Mouse (Mus musculus): ENCODE data around the gene Krt86. TPM values are rescaled to one million over a fixed set of nuclear protein-coding genes. Genes with fewer than 3 reads are reported as not detected.

Krt86 gene
- polyA plus RNA-seq (2012; rRNA removed), result 0.09 and 0.12 TPM in 2 replicates

DNA sequence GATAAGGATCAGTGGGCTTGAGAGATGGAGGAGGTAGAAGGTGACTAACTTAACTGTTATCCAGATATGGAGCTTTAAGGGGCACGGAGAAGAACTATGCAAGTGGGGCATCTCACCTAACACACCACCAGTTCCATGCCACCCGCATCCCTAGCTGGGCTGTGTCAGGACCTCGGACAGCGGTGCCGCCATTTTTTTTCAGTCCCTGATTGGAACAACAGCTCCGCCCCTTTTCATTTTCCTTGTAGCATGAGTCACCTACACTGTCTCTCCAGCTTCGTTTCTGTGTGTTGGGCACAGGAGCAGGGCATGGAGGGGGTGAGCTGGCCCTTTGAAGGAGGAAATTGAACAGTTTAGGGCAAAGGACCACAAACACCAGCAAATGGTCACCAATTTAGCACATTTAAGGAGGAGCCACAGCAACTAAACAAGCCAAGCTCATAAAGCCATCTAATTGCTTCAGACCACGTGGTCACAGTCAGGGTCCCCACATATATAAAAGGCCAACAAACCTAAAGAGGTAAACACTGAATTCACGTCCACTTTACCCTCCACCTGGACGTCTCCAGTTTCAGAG is at the start of gene Krt86:
TSS of gene Krt86 (plus strand) at position 527 of the 577 bp plus-strand sequence.
- DNase-seq, result no peak
- TF ChIP-seq POLR2A (IDR thresholded peaks at IDR 0.05; ENCODE audit: borderline replicate concordance, extremely low read depth, low read depth, low read length), result no peak
- TF ChIP-seq CTCF (IDR thresholded peaks at IDR 0.05; ENCODE audit: insufficient read depth, low read length), result no peak
- 25% methylated on average over 10 of the region's 10 CpGs for WGBS
- Histone ChIP-seq H3K4me3 (replicated peaks; ENCODE audit: extremely low read depth, low read depth, low read length) (no peak within 1 kb of the TSS), H3K4me1 (ENCODE audit: control insufficient read depth, insufficient read depth, low read length) (no peaks in the 10 kb centered on the region)

GRCm38 (mm10) chr15:101424914-101425313 is 48.4 kb upstream of the Krt86 start:
- H3K4me1 ChIP-seq (ENCODE audit: control insufficient read depth, insufficient read depth, low read length), result no peaks in the 10 kb centered on the region
- TF ChIP-seq CTCF (IDR thresholded peaks at IDR 0.05; ENCODE audit: insufficient read depth, low read length) (no peak), POLR2A (IDR thresholded peaks at IDR 0.05; ENCODE audit: borderline replicate concordance, extremely low read depth, low read depth, low read length) (no peak)
- DNase-seq, result no peak
- WGBS, result 24% methylated on average over 5 of the region's 5 CpGs
- H3K4me3 ChIP-seq (replicated peaks; ENCODE audit: extremely low read depth, low read depth, low read length), result no peak overlapping the region

- DNase-seq, result no peak
- Histone ChIP-seq H3K4me1 (ENCODE audit: control insufficient read depth, insufficient read depth, low read length) (no peaks in the 10 kb centered on the region), H3K4me3 (replicated peaks; ENCODE audit: extremely low read depth, low read depth, low read length) (no peak overlapping the region)
- TF ChIP-seq CTCF (IDR thresholded peaks at IDR 0.05; ENCODE audit: insufficient read depth, low read length) (no peak), POLR2A (IDR thresholded peaks at IDR 0.05; ENCODE audit: borderline replicate concordance, extremely low read depth, low read depth, low read length) (no peak)
- 44% methylated on average over 7 of the region's 7 CpGs for WGBS
These were observed 36.7 kb upstream of the Krt86 start for GRCm38 (mm10) chr15:101436611-101437010.

- H3K4me1 ChIP-seq (ENCODE audit: control insufficient read depth, insufficient read depth, low read length), result no peaks in the 10 kb centered on the region
- 6% methylated on average over 34 of the region's 34 CpGs for WGBS
- TF ChIP-seq CTCF (IDR thresholded peaks at IDR 0.05; ENCODE audit: insufficient read depth, low read length), result no peak
- TF ChIP-seq POLR2A (IDR thresholded peaks at IDR 0.05; ENCODE audit: borderline replicate concordance, extremely low read depth, low read depth, low read length), result no peak
- DNase-seq, result no peak
- H3K4me3 ChIP-seq (replicated peaks; ENCODE audit: extremely low read depth, low read depth, low read length), result no peak within 1 kb of the TSS
These were observed 34.7 kb upstream of the Krt86 start, which contains the start of gene Krt87 for GRCm38 (mm10) chr15:101438555-101438954. Gene Krt87, minus strand, starts transcription at chr15:101438804.

- WGBS, result 72% methylated on average over 4 of the region's 4 CpGs
These were observed 32.4 kb upstream of the Krt86 start for GRCm38 (mm10) chr15:101440837-101441236.

DNA sequence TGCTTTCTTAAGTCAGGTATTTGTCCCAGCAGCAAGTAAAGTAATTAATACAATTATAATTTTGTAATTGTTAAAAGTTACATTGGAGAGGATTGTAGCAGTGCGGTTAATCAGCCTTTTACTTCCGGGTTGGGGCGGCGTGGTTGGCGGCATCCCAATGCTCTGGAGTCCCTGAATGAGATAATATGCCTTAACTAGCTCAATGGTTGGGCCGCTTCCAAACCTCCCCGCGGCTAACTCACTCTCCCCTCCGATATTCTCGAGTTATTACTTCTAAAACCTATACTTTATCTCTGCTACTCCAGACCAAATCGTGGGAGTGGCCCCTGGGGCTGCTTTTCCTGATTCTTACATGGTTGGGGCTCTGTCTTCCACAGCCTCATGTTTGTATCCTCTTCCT is 26.7 kb upstream of the Krt86 start:
- no peak for DNase-seq
- Histone ChIP-seq H3K4me3 (replicated peaks; ENCODE audit: extremely low read depth, low read depth, low read length) (no peak overlapping the region), H3K4me1 (ENCODE audit: control insufficient read depth, insufficient read depth, low read length) (no peaks in the 10 kb centered on the region)
- 58% methylated on average over 11 of the region's 11 CpGs for WGBS
- TF ChIP-seq POLR2A (IDR thresholded peaks at IDR 0.05; ENCODE audit: borderline replicate concordance, extremely low read depth, low read depth, low read length) (no peak), CTCF (IDR thresholded peaks at IDR 0.05; ENCODE audit: insufficient read depth, low read length) (no peak)

More at GRCm38 (mm10) chr15:101440837-101441236, 32.4 kb upstream of the Krt86 start:
- DNase-seq, result no peak
- no peak for TF ChIP-seq CTCF (IDR thresholded peaks at IDR 0.05; ENCODE audit: insufficient read depth, low read length)
- no peak for TF ChIP-seq POLR2A (IDR thresholded peaks at IDR 0.05; ENCODE audit: borderline replicate concordance, extremely low read depth, low read depth, low read length)
- Histone ChIP-seq H3K4me3 (replicated peaks; ENCODE audit: extremely low read depth, low read depth, low read length) (no peak overlapping the region), H3K4me1 (ENCODE audit: control insufficient read depth, insufficient read depth, low read length) (no peaks in the 10 kb centered on the region)

DNA sequence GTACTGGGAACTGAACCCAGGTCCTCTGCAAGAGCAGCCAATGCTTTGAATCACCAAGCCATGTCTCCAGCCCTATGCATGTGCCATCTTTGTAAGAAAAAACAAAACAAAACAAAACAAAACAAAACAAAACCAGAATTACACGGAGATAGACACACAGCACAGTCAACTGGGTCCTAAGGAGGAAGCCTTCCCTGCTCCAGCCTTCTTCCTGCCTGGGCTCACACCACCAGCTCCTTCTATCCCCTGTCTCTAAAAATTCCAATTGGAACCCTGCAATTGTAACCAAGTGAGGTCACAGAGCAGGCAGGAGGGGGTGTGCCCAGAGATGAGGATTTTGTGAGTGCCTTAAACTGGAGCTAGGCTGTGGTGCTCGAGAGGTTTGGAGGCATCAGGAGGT is 25.8 kb upstream of the Krt86 start, which contains the start of gene Krt88:
TSS of gene Krt88 (plus strand) at position 301 of the 400 bp plus-strand sequence.
- TF ChIP-seq POLR2A (IDR thresholded peaks at IDR 0.05; ENCODE audit: borderline replicate concordance, extremely low read depth, low read depth, low read length), result no peak
- TF ChIP-seq CTCF (IDR thresholded peaks at IDR 0.05; ENCODE audit: insufficient read depth, low read length), result no peak
- Histone ChIP-seq H3K4me3 (replicated peaks; ENCODE audit: extremely low read depth, low read depth, low read length) (no peak within 1 kb of the TSS), H3K4me1 (ENCODE audit: control insufficient read depth, insufficient read depth, low read length) (no peaks in the 10 kb centered on the region)
- no peak for DNase-seq
- 75% methylated on average over 2 of the region's 2 CpGs for WGBS

GRCm38 (mm10) chr15:101453093-101453736 is 20.1 kb upstream of the Krt86 start:
- no peak overlapping the region for H3K4me3 ChIP-seq (replicated peaks; ENCODE audit: extremely low read depth, low read depth, low read length)
- no peaks in the 10 kb centered on the region for H3K4me1 ChIP-seq (ENCODE audit: control insufficient read depth, insufficient read depth, low read length)
- TF ChIP-seq CTCF (IDR thresholded peaks at IDR 0.05; ENCODE audit: insufficient read depth, low read length) (peak; percentile 76), POLR2A (IDR thresholded peaks at IDR 0.05; ENCODE audit: borderline replicate concordance, extremely low read depth, low read depth, low read length) (no peak)
- DNase-seq, result peak; percentile 83
- 8% methylated on average over 13 of the region's 13 CpGs for WGBS

- H3K4me3 ChIP-seq (replicated peaks; ENCODE audit: extremely low read depth, low read depth, low read length), result no peak overlapping the region
- 74% methylated on average over 8 of the region's 8 CpGs for WGBS
- TF ChIP-seq CTCF (IDR thresholded peaks at IDR 0.05; ENCODE audit: insufficient read depth, low read length), result no peak
- H3K4me1 ChIP-seq (ENCODE audit: control insufficient read depth, insufficient read depth, low read length), result no peaks in the 10 kb centered on the region
- no peak for DNase-seq
These were observed 18.5 kb upstream of the Krt86 start for GRCm38 (mm10) chr15:101454774-101455173.

DNA sequence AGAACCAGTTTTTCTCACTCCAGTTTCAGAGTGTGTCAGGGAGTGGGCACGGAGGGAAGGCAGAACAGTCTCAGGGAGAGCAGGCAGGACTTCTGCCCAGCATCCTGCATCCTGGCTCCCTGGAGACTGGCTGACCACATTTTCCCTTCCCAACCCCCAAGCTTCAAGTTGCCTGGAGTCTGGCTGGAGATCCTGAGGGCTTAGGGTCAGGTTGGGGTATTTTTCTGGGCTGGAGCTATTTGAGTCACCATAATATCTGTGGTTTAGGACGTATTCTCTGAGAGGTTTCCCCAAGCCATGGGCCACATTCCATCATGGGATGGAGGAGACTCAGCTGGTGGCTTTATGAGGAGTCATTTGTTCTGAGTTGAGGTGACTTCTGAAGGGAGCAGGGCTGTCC is 18.0 kb upstream of the Krt86 start:
- TF ChIP-seq CTCF (IDR thresholded peaks at IDR 0.05; ENCODE audit: insufficient read depth, low read length), result no peak
- TF ChIP-seq POLR2A (IDR thresholded peaks at IDR 0.05; ENCODE audit: borderline replicate concordance, extremely low read depth, low read depth, low read length), result no peak

More for the DNA sequence above, 18.0 kb upstream of the Krt86 start:
- 65% methylated on average over 2 of the region's 2 CpGs for WGBS
- no peak for DNase-seq
- Histone ChIP-seq H3K4me1 (ENCODE audit: control insufficient read depth, insufficient read depth, low read length) (no peaks in the 10 kb centered on the region), H3K4me3 (replicated peaks; ENCODE audit: extremely low read depth, low read depth, low read length) (no peak overlapping the region)

Data from lung, adult 2 months (tissue).